Mouse (Mus musculus): ENCODE results near the gene Cdon. TPM values are rescaled to one million over a fixed set of nuclear protein-coding genes. Genes with fewer than 3 reads are reported as not detected.

The Cdon gene
- polyA plus RNA-seq, 2 experiments: 0.36 to 0.52 TPM

GRCm38 (mm10) chr9:35482014-35482898 lies 61.3 kb downstream of the Cdon start:
- WGBS (ENCODE audit: insufficient replicate concordance): 67% methylated on average over 13 of the region's 13 CpGs

GRCm38 (mm10) chr9:35483949-35484348 lies 63.0 kb downstream of the Cdon start:
- Histone ChIP-seq H3K9me3 (ENCODE audit: control insufficient read depth, low read length) (no peaks in the 10 kb centered on the region), H3K9ac (replicated peaks) (no peak overlapping the region), H3K4me3 (ENCODE audit: insufficient read depth in 1 of 2, low read depth in 2 of 2, low read length in 2 of 2) (no peak overlapping the region), H3K4me2 (ENCODE audit: low read depth) (no peak overlapping the region), H3K27me3 (ENCODE audit: control insufficient read depth, insufficient read depth, low read length) (no peaks in the 10 kb centered on the region), H3K27ac (no peak overlapping the region), H3K36me3 (replicated peaks; ENCODE audit: control insufficient read depth, insufficient read depth, low read depth) (no peaks in the 10 kb centered on the region), H3K4me1 (replicated peaks; ENCODE audit: control insufficient read depth in 2 of 2, insufficient read depth in 2 of 2, low read length in 1 of 2) (no peaks in the 10 kb centered on the region)
- ATAC-seq (ENCODE audit: insufficient read depth): no peak
- no peak for DNase-seq (ENCODE audit: low read depth in 3 of 3, low spot score in 3 of 3)
- 75% methylated on average over 3 of the region's 3 CpGs for WGBS (ENCODE audit: insufficient replicate concordance)
- TF ChIP-seq EP300 (IDR thresholded peaks at IDR 0.05; ENCODE audit: low read depth): no peak
- no peak for TF ChIP-seq CTCF (IDR thresholded peaks at IDR 0.05; ENCODE audit: low read depth)

More at GRCm38 (mm10) chr9:35482014-35482898, 61.3 kb downstream of the Cdon start:
- Histone ChIP-seq H3K4me2 (ENCODE audit: low read depth) (no peak overlapping the region), H3K36me3 (replicated peaks; ENCODE audit: control insufficient read depth, insufficient read depth, low read depth) (no peaks in the 10 kb centered on the region), H3K4me3 (ENCODE audit: insufficient read depth in 1 of 2, low read depth in 2 of 2, low read length in 2 of 2) (no peak overlapping the region), H3K4me1 (replicated peaks; ENCODE audit: control insufficient read depth in 2 of 2, insufficient read depth in 2 of 2, low read length in 1 of 2) (no peaks in the 10 kb centered on the region), H3K9ac (replicated peaks) (no peak overlapping the region), H3K27ac (no peak overlapping the region), H3K27me3 (ENCODE audit: control insufficient read depth, insufficient read depth, low read length) (no peaks in the 10 kb centered on the region), H3K9me3 (ENCODE audit: control insufficient read depth, low read length) (no peaks in the 10 kb centered on the region)
- ATAC-seq (ENCODE audit: insufficient read depth) (no peak), DNase-seq (ENCODE audit: low read depth in 3 of 3, low spot score in 3 of 3) (no peak)
- TF ChIP-seq EP300 (IDR thresholded peaks at IDR 0.05; ENCODE audit: low read depth) (no peak), CTCF (IDR thresholded peaks at IDR 0.05; ENCODE audit: low read depth) (no peak)

DNA sequence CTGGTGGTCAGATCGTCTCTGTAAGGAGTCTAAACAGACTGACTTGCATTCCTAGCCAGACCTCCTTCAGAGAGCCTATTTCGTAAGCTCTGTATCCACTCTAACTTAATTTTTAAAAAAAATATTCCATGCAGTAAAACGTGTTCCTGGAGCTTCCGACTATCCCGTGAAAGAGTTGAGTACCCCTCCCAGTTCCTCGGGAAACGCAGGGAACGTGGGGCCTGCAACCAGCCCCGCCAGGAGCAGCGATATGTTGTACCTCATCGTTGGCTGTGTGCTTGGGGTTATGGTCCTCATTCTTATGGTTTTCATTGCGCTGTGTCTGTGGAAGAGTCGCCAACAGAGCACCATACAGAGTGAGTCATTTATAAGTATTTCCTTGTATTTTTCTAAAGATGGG lies 65.7 kb downstream of the Cdon start:
- no peak overlapping the region for H3K4me2 ChIP-seq (ENCODE audit: low read depth)
- no peak overlapping the region for H3K9ac ChIP-seq (replicated peaks)
- no peak overlapping the region for H3K4me3 ChIP-seq (ENCODE audit: insufficient read depth in 1 of 2, low read depth in 2 of 2, low read length in 2 of 2)
- H3K27ac ChIP-seq: no peak overlapping the region
- no peak for ATAC-seq (ENCODE audit: insufficient read depth)
- WGBS (ENCODE audit: insufficient replicate concordance): 72% methylated on average over 13 of the region's 13 CpGs
- no peaks in the 10 kb centered on the region for H3K9me3 ChIP-seq (ENCODE audit: control insufficient read depth, low read length)
- no peaks in the 10 kb centered on the region for H3K36me3 ChIP-seq (replicated peaks; ENCODE audit: control insufficient read depth, insufficient read depth, low read depth)
- TF ChIP-seq EP300 (IDR thresholded peaks at IDR 0.05; ENCODE audit: low read depth): no peak
- no peak for TF ChIP-seq CTCF (IDR thresholded peaks at IDR 0.05; ENCODE audit: low read depth)
- H3K27me3 ChIP-seq (ENCODE audit: control insufficient read depth, insufficient read depth, low read length): no peaks in the 10 kb centered on the region
- H3K4me1 ChIP-seq (replicated peaks; ENCODE audit: control insufficient read depth in 2 of 2, insufficient read depth in 2 of 2, low read length in 1 of 2): no peaks in the 10 kb centered on the region
- DNase-seq (ENCODE audit: low read depth in 3 of 3, low spot score in 3 of 3): no peak

DNA sequence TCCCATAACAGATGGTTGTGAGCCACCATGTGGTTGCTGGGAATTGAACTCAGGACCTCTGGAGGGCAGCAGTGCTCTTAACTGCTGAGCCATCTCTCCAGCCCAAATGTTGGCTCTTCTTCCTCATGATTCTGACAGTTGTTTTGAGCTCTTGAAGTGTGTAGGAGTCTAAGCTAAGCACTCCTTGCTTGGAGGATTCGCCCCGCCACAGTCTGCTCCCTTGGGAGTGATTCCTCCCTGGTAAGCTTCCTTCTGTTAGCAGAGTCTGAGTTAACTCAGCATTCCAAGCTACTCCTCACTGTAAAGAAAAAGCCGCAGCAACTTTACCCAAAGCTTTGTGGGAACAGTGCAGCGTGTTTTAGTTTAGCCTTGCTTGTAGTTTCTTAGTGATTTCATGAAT lies 67.6 kb downstream of the Cdon start:
- no peak overlapping the region for H3K9ac ChIP-seq (replicated peaks)
- DNase-seq (ENCODE audit: low read depth in 3 of 3, low spot score in 3 of 3) (no peak), ATAC-seq (ENCODE audit: insufficient read depth) (no peak)
- no peaks in the 10 kb centered on the region for H3K9me3 ChIP-seq (ENCODE audit: control insufficient read depth, low read length)
- no peaks in the 10 kb centered on the region for H3K27me3 ChIP-seq (ENCODE audit: control insufficient read depth, insufficient read depth, low read length)
- no peak overlapping the region for H3K4me3 ChIP-seq (ENCODE audit: insufficient read depth in 1 of 2, low read depth in 2 of 2, low read length in 2 of 2)
- H3K4me1 ChIP-seq (replicated peaks; ENCODE audit: control insufficient read depth in 2 of 2, insufficient read depth in 2 of 2, low read length in 1 of 2): no peaks in the 10 kb centered on the region
- no peak overlapping the region for H3K27ac ChIP-seq
- H3K4me2 ChIP-seq (ENCODE audit: low read depth): no peak overlapping the region
- no peaks in the 10 kb centered on the region for H3K36me3 ChIP-seq (replicated peaks; ENCODE audit: control insufficient read depth, insufficient read depth, low read depth)
- 69% methylated on average over 4 of the region's 4 CpGs for WGBS (ENCODE audit: insufficient replicate concordance)
- TF ChIP-seq EP300 (IDR thresholded peaks at IDR 0.05; ENCODE audit: low read depth) (no peak), CTCF (IDR thresholded peaks at IDR 0.05; ENCODE audit: low read depth) (no peak)

GRCm38 (mm10) chr9:35491109-35491866 lies 70.4 kb downstream of the Cdon start:
- no peaks in the 10 kb centered on the region for H3K9me3 ChIP-seq (ENCODE audit: control insufficient read depth, low read length)
- no peaks in the 10 kb centered on the region for H3K36me3 ChIP-seq (replicated peaks; ENCODE audit: control insufficient read depth, insufficient read depth, low read depth)
- no peak for ATAC-seq (ENCODE audit: insufficient read depth)
- H3K4me2 ChIP-seq (ENCODE audit: low read depth): no peak overlapping the region
- no peak for DNase-seq (ENCODE audit: low read depth in 3 of 3, low spot score in 3 of 3)
- WGBS (ENCODE audit: insufficient replicate concordance): 61% methylated on average over 11 of the region's 11 CpGs
- H3K4me1 ChIP-seq (replicated peaks; ENCODE audit: control insufficient read depth in 2 of 2, insufficient read depth in 2 of 2, low read length in 1 of 2): no peaks in the 10 kb centered on the region
- TF ChIP-seq CTCF (IDR thresholded peaks at IDR 0.05; ENCODE audit: low read depth) (no peak), EP300 (IDR thresholded peaks at IDR 0.05; ENCODE audit: low read depth) (no peak)
- H3K27me3 ChIP-seq (ENCODE audit: control insufficient read depth, insufficient read depth, low read length): no peaks in the 10 kb centered on the region
- H3K4me3 ChIP-seq (ENCODE audit: insufficient read depth in 1 of 2, low read depth in 2 of 2, low read length in 2 of 2): no peak overlapping the region
- H3K9ac ChIP-seq (replicated peaks): no peak overlapping the region
- H3K27ac ChIP-seq: no peak overlapping the region
